Mouse (Mus musculus): ENCODE data around the gene Kcnj16.

- TF ChIP-seq CTCF (conservative IDR thresholded peaks at IDR 0.05 in 1 of 2, IDR thresholded peaks at IDR 0.05 in 1 of 2; ENCODE audit: low read depth in 2 of 2, low read length in 2 of 2) (no peak), MAX (IDR thresholded peaks at IDR 0.05; ENCODE audit: low read length) (no peak), CHD1 (IDR thresholded peaks at IDR 0.05; ENCODE audit: low read depth, low read length) (no peak), E2F4 (IDR thresholded peaks at IDR 0.05; ENCODE audit: insufficient replicate concordance, low read depth, low read length) (no peak), POLR2AphosphoS2 (IDR thresholded peaks at IDR 0.05; ENCODE audit: low read depth, low read length) (no peak), CHD2 (IDR thresholded peaks at IDR 0.05; ENCODE audit: low read length) (no peak), SMC3 (IDR thresholded peaks at IDR 0.05; ENCODE audit: low read depth, low read length) (no peak), MYC (IDR thresholded peaks at IDR 0.05; ENCODE audit: low read depth, low read length) (no peak)
These were observed 92.4 kb downstream of the Kcnj16 start for GRCm38 (mm10) chr11:111060216-111060615.

All from CH12.LX (cell line).